In the genomic region with DNA sequence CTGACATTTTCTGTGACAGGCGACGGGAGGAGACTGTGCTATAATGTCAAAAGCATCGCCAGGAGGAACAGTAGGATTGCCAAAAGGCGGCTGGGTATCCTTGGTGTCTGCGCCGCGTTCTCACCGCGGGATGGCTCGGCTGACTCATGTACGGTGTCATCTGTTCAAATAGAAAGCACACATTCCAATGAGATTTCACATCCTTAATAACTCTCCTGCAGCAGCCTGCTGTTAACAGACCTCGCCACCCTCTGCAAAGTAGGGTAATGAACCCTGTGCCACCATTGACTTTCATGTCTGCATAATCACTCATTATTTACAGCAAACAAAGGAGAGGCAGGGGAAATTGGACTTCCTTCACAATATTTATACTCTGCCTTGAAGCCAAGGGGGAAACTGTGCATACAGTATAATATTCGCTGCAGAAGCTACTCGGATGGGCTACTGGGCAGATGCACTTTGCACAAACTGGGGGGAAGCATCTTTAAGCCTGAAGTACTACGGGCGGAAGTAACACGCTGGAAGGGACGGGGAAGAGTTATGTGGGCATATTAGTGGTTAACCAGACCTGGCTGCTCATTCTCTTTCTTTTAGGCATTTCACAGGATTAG, we compare ENCODE assay signal across 11 mouse cellular contexts.
DNase-seq lines count a peak whose midpoint lies in the region; ATAC-seq lines count a peak whose summit lies in the region.
"Had no signal": no experiment of that assay in that cellular context is flagged by ENCODE, and none has a peak within 500 bp of the region (broad histone marks: within the 10 kb centered on the region; RNA-seq: fewer than 3 reads in every experiment).

No protein-coding gene starts in this region.

- DNase-seq in forebrain, embryonic 11.5 days (ENCODE audit: low spot score), result no peak
- DNase-seq in forebrain, embryonic 10.5 days (ENCODE audit: extremely low spot score, low spot score), result no peak
- DNase-seq in layer of hippocampus, postnatal 36 days, result peak; percentile 29 to 48
- DNase-seq in retina, postnatal 1 day, result peak; percentile 80
- DNase-seq in limb, embryonic 10.5 days (ENCODE audit: low spot score), result no peak
- DNase-seq in kidney, postnatal 36 days, result no peak
- no peak for DNase-seq in liver

- H3K36me3 ChIP-seq in forebrain, embryonic 11.5 days (ENCODE audit: control insufficient read depth, insufficient read depth, low read length), result no peaks in the 10 kb centered on the region
- peaks cover 4% of the 10 kb centered on the region for H3K36me3 ChIP-seq in forebrain, embryonic 10.5 days (replicated peaks)
- no peaks in the 10 kb centered on the region for H3K36me3 ChIP-seq in forebrain, embryonic 15.5 days
- peaks cover 7% of the 10 kb centered on the region; the same call in 1 of the 2 replicates for H3K36me3 ChIP-seq in limb, embryonic 10.5 days
- H3K36me3 ChIP-seq: stomach, embryonic 15.5 days had no signal

- no peak overlapping the region for H3K4me2 ChIP-seq in forebrain, embryonic 11.5 days (ENCODE audit: low read depth, low read length, severe bottlenecking)
- peak overlapping the region; percentile 38 for H3K4me2 ChIP-seq in forebrain, embryonic 15.5 days (replicated peaks)
- H3K4me2 ChIP-seq: stomach, embryonic 15.5 days had no signal

- no peak overlapping the region for H3K4me3 ChIP-seq in forebrain, embryonic 11.5 days (ENCODE audit: low read depth, low read length)
- no peak overlapping the region for H3K4me3 ChIP-seq in forebrain, embryonic 10.5 days
- H3K4me3 ChIP-seq in forebrain, embryonic 15.5 days, result 0 out of 2 replicates have a peak overlapping the region, but pooled peaks have one; percentile 8
- no peak overlapping the region for H3K4me3 ChIP-seq in limb, embryonic 10.5 days
- H3K4me3 ChIP-seq: stomach, embryonic 15.5 days had no signal

- no peak overlapping the region for H3K27ac ChIP-seq in forebrain, embryonic 11.5 days (ENCODE audit: low read depth, low read length)
- H3K27ac ChIP-seq in forebrain, embryonic 10.5 days, result no peak overlapping the region
- H3K27ac ChIP-seq in forebrain, embryonic 15.5 days (replicated peaks), result 0 out of 2 replicates have a peak overlapping the region, but pooled peaks have one; percentile 17
- H3K27ac ChIP-seq in limb, embryonic 10.5 days, result no peak overlapping the region
- H3K27ac ChIP-seq: macrophage; stomach, embryonic 15.5 days had no signal

- peak; percentile 49 for ATAC-seq in forebrain, embryonic 11.5 days (replicated peaks; ENCODE audit: low FRiP score)
- ATAC-seq in forebrain, embryonic 15.5 days (replicated peaks), result peak; percentile 71

- WGBS in forebrain, embryonic 11.5 days, result 67% methylated on average over 18 of the region's 18 CpGs
- WGBS in forebrain, embryonic 10.5 days, result 88% methylated on average over 18 of the region's 18 CpGs
- 19% methylated on average over 18 of the region's 18 CpGs for WGBS in forebrain, embryonic 15.5 days
- WGBS in limb, embryonic 10.5 days, result 91% methylated on average over 18 of the region's 18 CpGs

- no peak overlapping the region for H3K9ac ChIP-seq in forebrain, embryonic 11.5 days (ENCODE audit: low read length)
- H3K9ac ChIP-seq in forebrain, embryonic 15.5 days (replicated peaks), result no peak overlapping the region
- H3K9ac ChIP-seq: stomach, embryonic 15.5 days had no signal

- no peaks in the 10 kb centered on the region for H3K9me3 ChIP-seq in forebrain, embryonic 11.5 days (ENCODE audit: control insufficient read depth, low read length)
- H3K9me3 ChIP-seq in forebrain, embryonic 10.5 days, result no peaks in the 10 kb centered on the region
- H3K9me3 ChIP-seq in forebrain, embryonic 15.5 days, result no peaks in the 10 kb centered on the region
- H3K9me3 ChIP-seq in limb, embryonic 10.5 days (replicated peaks), result no peaks in the 10 kb centered on the region
- H3K9me3 ChIP-seq: stomach, embryonic 15.5 days had no signal

- no peaks in the 10 kb centered on the region for H3K27me3 ChIP-seq in forebrain, embryonic 11.5 days (ENCODE audit: control insufficient read depth, insufficient read depth, low read length)
- peaks cover 21% of the 10 kb centered on the region; the same call in 1 of the 2 replicates for H3K27me3 ChIP-seq in forebrain, embryonic 10.5 days (ENCODE audit: poor library complexity, severe bottlenecking)
- peaks cover 13% of the 10 kb centered on the region; the same call in 1 of the 2 replicates for H3K27me3 ChIP-seq in forebrain, embryonic 15.5 days
- H3K27me3 ChIP-seq in limb, embryonic 10.5 days (ENCODE audit: low read depth, poor library complexity, severe bottlenecking), result no peaks in the 10 kb centered on the region
- H3K27me3 ChIP-seq: CH12.LX; stomach, embryonic 15.5 days had no signal

- peaks cover 14% of the 10 kb centered on the region; the same call in 1 of the 2 replicates for H3K4me1 ChIP-seq in forebrain, embryonic 11.5 days (replicated peaks; ENCODE audit: control insufficient read depth, insufficient read depth, low read length)
- H3K4me1 ChIP-seq in forebrain, embryonic 10.5 days, result peaks cover 44% of the 10 kb centered on the region
- peaks cover 24% of the 10 kb centered on the region for H3K4me1 ChIP-seq in forebrain, embryonic 15.5 days
- peaks cover 25% of the 10 kb centered on the region for H3K4me1 ChIP-seq in limb, embryonic 10.5 days
- H3K4me1 ChIP-seq: stomach, embryonic 15.5 days had no signal

Comparison
In these comparisons a context has a peak if more than half of its experiments do, and no peak if none do; other contexts are left out.
1. DNase-seq: peak in layer of hippocampus, postnatal 36 days (2 of 2) and retina, postnatal 1 day (single experiment); none in forebrain, embryonic 11.5 days (single experiment), forebrain, embryonic 10.5 days (single experiment), limb, embryonic 10.5 days (single experiment), kidney, postnatal 36 days (0 of 2) and liver (single experiment).